In the genomic region with DNA sequence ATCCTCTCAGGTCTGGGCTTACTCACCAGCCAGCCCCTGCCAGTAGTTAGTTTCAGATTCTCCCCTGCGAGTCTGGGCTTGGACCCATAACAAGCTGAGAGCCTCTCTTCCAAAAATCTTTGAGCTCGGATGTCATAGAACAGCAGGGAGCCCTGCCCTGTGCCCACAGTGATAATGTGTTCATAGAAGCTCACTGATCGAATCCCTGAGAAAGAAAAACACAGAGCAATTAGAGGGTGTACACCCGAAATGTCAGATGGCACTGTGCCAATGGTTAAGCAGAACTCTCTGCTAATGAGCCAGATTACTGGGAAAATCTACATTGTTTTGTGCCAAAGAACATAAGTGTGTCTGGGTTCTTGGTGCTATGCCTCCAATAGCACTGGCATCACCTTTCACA, we compare ENCODE assay signal across 19 mouse cellular contexts. TPM values are rescaled to one million over a fixed set of nuclear protein-coding genes. Genes with fewer than 3 reads are reported as not detected.
A peak's percentile ranks its signal among the peaks of the same experiment; 100 is the strongest.
DNase-seq lines count a peak whose midpoint lies in the region; ATAC-seq and TF ChIP-seq lines count a peak whose summit lies in the region.
"Had no signal": no experiment of that assay in that cellular context is flagged by ENCODE, and none has a peak within 500 bp of the region (broad histone marks: within the 10 kb centered on the region; RNA-seq: fewer than 3 reads in every experiment).

No protein-coding gene starts in this region.

- no peak for TF ChIP-seq CTCF in midbrain, postnatal 0 days (IDR thresholded peaks at IDR 0.05)
- no peak for TF ChIP-seq CTCF in lung, postnatal 0 days (IDR thresholded peaks at IDR 0.05)

- H3K27ac ChIP-seq in midbrain, embryonic 12.5 days (replicated peaks): no peak overlapping the region
- no peak overlapping the region for H3K27ac ChIP-seq in midbrain, postnatal 0 days (ENCODE audit: low read depth, low read length)
- H3K27ac ChIP-seq in embryonic facial prominence, embryonic 15.5 days (replicated peaks): peak overlapping the region; percentile 55; the same call in 1 of the 2 replicates
- no peak overlapping the region for H3K27ac ChIP-seq in lung, postnatal 0 days (ENCODE audit: low read length)
- H3K27ac ChIP-seq: midbrain, embryonic 15.5 days had no signal

- H3K36me3 ChIP-seq in midbrain, embryonic 12.5 days: peaks cover 88% of the 10 kb centered on the region
- peaks cover 64% of the 10 kb centered on the region for H3K36me3 ChIP-seq in midbrain, postnatal 0 days (ENCODE audit: insufficient read depth, low read length)
- peaks cover 76% of the 10 kb centered on the region for H3K36me3 ChIP-seq in embryonic facial prominence, embryonic 15.5 days
- peaks cover 53% of the 10 kb centered on the region for H3K36me3 ChIP-seq in lung, postnatal 0 days (ENCODE audit: insufficient read depth, low read length)

- H3K27me3 ChIP-seq in midbrain, embryonic 12.5 days: no peaks in the 10 kb centered on the region
- no peaks in the 10 kb centered on the region for H3K27me3 ChIP-seq in midbrain, postnatal 0 days (ENCODE audit: insufficient read depth, low read length)
- no peaks in the 10 kb centered on the region for H3K27me3 ChIP-seq in embryonic facial prominence, embryonic 15.5 days
- H3K27me3 ChIP-seq in lung, postnatal 0 days (replicated peaks; ENCODE audit: insufficient read depth, low read length): no peaks in the 10 kb centered on the region
- H3K27me3 ChIP-seq: midbrain, embryonic 15.5 days had no signal

- no peaks in the 10 kb centered on the region; the same call in 1 of the 2 replicates for H3K4me1 ChIP-seq in midbrain, embryonic 12.5 days
- no peaks in the 10 kb centered on the region for H3K4me1 ChIP-seq in midbrain, postnatal 0 days (ENCODE audit: insufficient read depth, low read length)
- H3K4me1 ChIP-seq in embryonic facial prominence, embryonic 15.5 days: no peaks in the 10 kb centered on the region
- no peaks in the 10 kb centered on the region for H3K4me1 ChIP-seq in lung, postnatal 0 days (ENCODE audit: insufficient read depth, low read depth, low read length)
- H3K4me1 ChIP-seq: midbrain, embryonic 15.5 days had no signal

- WGBS in midbrain, embryonic 12.5 days: 81% methylated on average over 4 of the region's 4 CpGs
- WGBS in midbrain, postnatal 0 days: 73% methylated on average over 4 of the region's 4 CpGs
- WGBS in embryonic facial prominence, embryonic 15.5 days: 59% methylated on average over 4 of the region's 4 CpGs
- 87% methylated on average over 4 of the region's 4 CpGs for WGBS in lung, postnatal 0 days

- no peak overlapping the region for H3K4me3 ChIP-seq in midbrain, embryonic 12.5 days
- no peak overlapping the region for H3K4me3 ChIP-seq in midbrain, postnatal 0 days (ENCODE audit: low read depth, low read length)
- H3K4me3 ChIP-seq in embryonic facial prominence, embryonic 15.5 days (replicated peaks): no peak overlapping the region
- H3K4me3 ChIP-seq in lung, postnatal 0 days (ENCODE audit: low read depth, low read length): no peak overlapping the region
- H3K4me3 ChIP-seq: midbrain, embryonic 15.5 days had no signal

- H3K9me3 ChIP-seq in midbrain, embryonic 12.5 days: no peaks in the 10 kb centered on the region
- H3K9me3 ChIP-seq in midbrain, postnatal 0 days (ENCODE audit: low read length): no peaks in the 10 kb centered on the region
- H3K9me3 ChIP-seq in embryonic facial prominence, embryonic 15.5 days (replicated peaks): no peaks in the 10 kb centered on the region
- no peaks in the 10 kb centered on the region for H3K9me3 ChIP-seq in lung, postnatal 0 days (ENCODE audit: low read length)
- H3K9me3 ChIP-seq: midbrain, embryonic 15.5 days had no signal

- no peak overlapping the region for H3K4me2 ChIP-seq in midbrain, embryonic 12.5 days (replicated peaks)
- H3K4me2 ChIP-seq in midbrain, postnatal 0 days (ENCODE audit: low read depth, low read length, poor library complexity, severe bottlenecking): no peak overlapping the region
- H3K4me2 ChIP-seq in embryonic facial prominence, embryonic 15.5 days (replicated peaks): no peak overlapping the region
- H3K4me2 ChIP-seq in lung, postnatal 0 days (replicated peaks; ENCODE audit: low read depth, low read length): no peak overlapping the region
- H3K4me2 ChIP-seq: heart, embryonic 11.5 days; lung, embryonic 14.5 days; midbrain, embryonic 15.5 days had no signal

- no peak overlapping the region for H3K9ac ChIP-seq in midbrain, embryonic 12.5 days (replicated peaks)
- H3K9ac ChIP-seq in midbrain, postnatal 0 days (replicated peaks; ENCODE audit: low read length, poor library complexity, severe bottlenecking): no peak overlapping the region
- H3K9ac ChIP-seq in embryonic facial prominence, embryonic 15.5 days: no peak overlapping the region
- H3K9ac ChIP-seq in lung, postnatal 0 days (replicated peaks; ENCODE audit: low read depth): no peak overlapping the region
- H3K9ac ChIP-seq: lung, embryonic 14.5 days; midbrain, embryonic 15.5 days had no signal

- no peak for TF ChIP-seq EP300 in lung, postnatal 0 days (IDR thresholded peaks at IDR 0.05)

- no peak for DNase-seq in midbrain, postnatal 0 days (ENCODE audit: low spot score)
- peak; percentile 28 to 31 for DNase-seq in gastrocnemius, adult 8-10 months (ENCODE audit: low spot score in 2 of 2)
- peak; percentile 25 to 51 for DNase-seq in layer of hippocampus, postnatal 36 days
- no peak for DNase-seq in lung, postnatal 0 days (ENCODE audit: low spot score)
- no peak for DNase-seq in spleen, postnatal 10 days (ENCODE audit: low spot score in 2 of 2)
- DNase-seq in kidney, adult 11 months: no peak
- DNase-seq: adrenal gland, postnatal 25 days; heart, postnatal 36 days; kidney, adult 2 months; kidney, postnatal 36 days; liver; lung, embryonic 14.5 days; thymus, postnatal 25 days had no signal

- ATAC-seq in midbrain, embryonic 12.5 days (ENCODE audit: low FRiP score, low read depth): peak; percentile 23; the same call in 1 of the 2 replicates
- ATAC-seq in midbrain, postnatal 0 days (ENCODE audit: low FRiP score): no peak
- peak; percentile 49 for ATAC-seq in embryonic facial prominence, embryonic 15.5 days (ENCODE audit: insufficient number of reproducible peaks, low FRiP score, low TSS enrichment, low read depth)
- ATAC-seq in lung, postnatal 0 days: no peak
- ATAC-seq: CD4-positive, CD25-positive, alpha-beta regulatory T cell, adult 4 months; hindbrain, embryonic 16.5 days; midbrain, embryonic 15.5 days had no signal

RNA-seq across cellular contexts. Expression of gene Ubap2, which starts 19.0 kb away (rescaled TPM):
- 74.8 and 75.5 TPM in 2 replicates for polyA plus RNA-seq in midbrain, embryonic 12.5 days (2016; fragmentation: Nextera tagmentation; extraction: Ambion mirVana)
- total RNA-seq in midbrain, postnatal 0 days (2014; rRNA removed): 19.1 and 36.1 TPM in 2 replicates
- 36.2 and 38.5 TPM in 2 replicates for polyA plus RNA-seq in midbrain, postnatal 0 days (2015; fragmentation: Nextera tagmentation; extraction: Ambion mirVana)
- 59.8 and 64.4 TPM in 2 replicates for polyA plus RNA-seq in embryonic facial prominence, embryonic 15.5 days (2015; fragmentation: Nextera tagmentation; extraction: Ambion mirVana)
- 10 to 100 TPM; 72.8 to 87.2 (median 82.4) TPM for total RNA-seq in gastrocnemius, adult 8-10 months (2022)
- total RNA-seq in layer of hippocampus, postnatal 36 days (2021): 10 to 100 TPM; 41.7 to 47.6 TPM
- 18.2 and 21.4 TPM in 2 replicates for polyA plus RNA-seq in lung, postnatal 0 days (2015; fragmentation: Nextera tagmentation; extraction: Ambion mirVana)

RNA-seq across cellular contexts. Expression of gene Dcaf12, which starts 20.8 kb away (rescaled TPM):
- 73.1 and 74.9 TPM in 2 replicates for polyA plus RNA-seq in midbrain, embryonic 12.5 days (2016; fragmentation: Nextera tagmentation; extraction: Ambion mirVana)
- total RNA-seq in midbrain, postnatal 0 days (2014; rRNA removed): 61.2 and 65.8 TPM in 2 replicates
- polyA plus RNA-seq in midbrain, postnatal 0 days (2015; fragmentation: Nextera tagmentation; extraction: Ambion mirVana): 52.6 and 53.2 TPM in 2 replicates
- polyA plus RNA-seq in embryonic facial prominence, embryonic 15.5 days (2015; fragmentation: Nextera tagmentation; extraction: Ambion mirVana): 59.7 and 60.8 TPM in 2 replicates
- total RNA-seq in gastrocnemius, adult 8-10 months (2022): 10 to 100 TPM; 27.4 to 30.4 (median 28.7) TPM
- total RNA-seq in layer of hippocampus, postnatal 36 days (2021): 10 to 100 TPM; 46.7 to 47.2 TPM
- 41.3 and 48.1 TPM in 2 replicates for polyA plus RNA-seq in lung, postnatal 0 days (2015; fragmentation: Nextera tagmentation; extraction: Ambion mirVana)

RNA-seq across cellular contexts. Expression of gene Ubap1, which starts 54.9 kb away (rescaled TPM):
- polyA plus RNA-seq in midbrain, embryonic 12.5 days (2016; fragmentation: Nextera tagmentation; extraction: Ambion mirVana): 80.3 and 81.2 TPM in 2 replicates
- 35.0 and 42.1 TPM in 2 replicates for total RNA-seq in midbrain, postnatal 0 days (2014; rRNA removed)
- 55.1 and 58.8 TPM in 2 replicates for polyA plus RNA-seq in midbrain, postnatal 0 days (2015; fragmentation: Nextera tagmentation; extraction: Ambion mirVana)
- polyA plus RNA-seq in embryonic facial prominence, embryonic 15.5 days (2015; fragmentation: Nextera tagmentation; extraction: Ambion mirVana): 54.0 and 54.1 TPM in 2 replicates
- 10 to 100 TPM; 36.8 to 54.6 (median 42.7) TPM for total RNA-seq in gastrocnemius, adult 8-10 months (2022)
- total RNA-seq in layer of hippocampus, postnatal 36 days (2021): 10 to 100 TPM; 40.7 to 42.0 TPM
- 41.9 and 44.1 TPM in 2 replicates for polyA plus RNA-seq in lung, postnatal 0 days (2015; fragmentation: Nextera tagmentation; extraction: Ambion mirVana)

Comparison
In these comparisons a context has a peak if more than half of its experiments do, and no peak if none do; other contexts are left out.
1. ATAC-seq: peak in midbrain, embryonic 12.5 days (single experiment) and embryonic facial prominence, embryonic 15.5 days (single experiment); none in midbrain, postnatal 0 days (single experiment) and lung, postnatal 0 days (single experiment).
2. DNase-seq: peak in gastrocnemius, adult 8-10 months (2 of 2) and layer of hippocampus, postnatal 36 days (2 of 2); none in midbrain, postnatal 0 days (single experiment), lung, postnatal 0 days (single experiment), spleen, postnatal 10 days (0 of 2) and kidney, adult 11 months (single experiment).